Mouse (Mus musculus): ENCODE data around the gene Tap2. TPM values are rescaled to one million over a fixed set of nuclear protein-coding genes. Genes with fewer than 3 reads are reported as not detected.

The Tap2 gene
- polyA plus RNA-seq, 1 experiment from 2014 or later = 26.1 TPM

- 87% methylated on average over 16 of the region's 16 CpGs for WGBS (ENCODE audit: missing documents)
Observed at GRCm38 (mm10) chr17:34200772-34201505, 2.4 kb upstream of the Tap2 start.

GRCm38 (mm10) chr17:34201506-34202055, 1.7 kb upstream of the Tap2 start:
- Histone ChIP-seq H3K79me2 (ENCODE audit: inconsistent target) (peaks cover 40% of the 10 kb centered on the region), H3K4me3 (ENCODE audit: inconsistent target) (no peak overlapping the region), H3K36me3 (ENCODE audit: inconsistent target) (peaks cover 19% of the 10 kb centered on the region; the same call in 1 of the 2 replicates), H3K27ac (no peak overlapping the region)
- WGBS (ENCODE audit: missing documents) = 89% methylated on average over 7 of the region's 7 CpGs

More at GRCm38 (mm10) chr17:34200772-34201505, 2.4 kb upstream of the Tap2 start:
- Histone ChIP-seq H3K27ac (no peak overlapping the region), H3K36me3 (ENCODE audit: inconsistent target) (peaks cover 25% of the 10 kb centered on the region; the same call in 1 of the 2 replicates), H3K4me3 (ENCODE audit: inconsistent target) (no peak overlapping the region), H3K79me2 (ENCODE audit: inconsistent target) (peaks cover 40% of the 10 kb centered on the region)

- Histone ChIP-seq H3K36me3 (ENCODE audit: inconsistent target) (peaks cover 18% of the 10 kb centered on the region; the same call in 1 of the 2 replicates), H3K27ac (no peak overlapping the region), H3K79me2 (ENCODE audit: inconsistent target) (peaks cover 40% of the 10 kb centered on the region), H3K4me3 (ENCODE audit: inconsistent target) (no peak overlapping the region)
- 87% methylated on average over 4 of the region's 4 CpGs for WGBS (ENCODE audit: missing documents)
Observed at GRCm38 (mm10) chr17:34202760-34203442, 426 bp upstream of the Tap2 start.

- peak overlapping the region; percentile 80 for H3K4me3 ChIP-seq (ENCODE audit: inconsistent target)
- WGBS (ENCODE audit: missing documents) = under 1% methylated on average over 44 of the region's 44 CpGs
- H3K36me3 ChIP-seq (ENCODE audit: inconsistent target) = peaks cover 30% of the 10 kb centered on the region
- peaks cover 27% of the 10 kb centered on the region; the same call in 1 of the 2 replicates for H3K79me2 ChIP-seq (ENCODE audit: inconsistent target)
- H3K27ac ChIP-seq = peak overlapping the region; percentile 73
Observed at GRCm38 (mm10) chr17:34204303-34205010, 1.1 kb downstream of the Tap2 start.

- H3K27ac ChIP-seq = peak overlapping the region; percentile 73
- peaks cover 31% of the 10 kb centered on the region for H3K36me3 ChIP-seq (ENCODE audit: inconsistent target)
- peaks cover 20% of the 10 kb centered on the region; the same call in 1 of the 2 replicates for H3K79me2 ChIP-seq (ENCODE audit: inconsistent target)
- peak overlapping the region; percentile 80 for H3K4me3 ChIP-seq (ENCODE audit: inconsistent target)
- 2% methylated on average over 16 of the region's 18 CpGs for WGBS (ENCODE audit: missing documents)
Observed at GRCm38 (mm10) chr17:34205021-34205745, 1.9 kb downstream of the Tap2 start.

- 2% methylated on average over 9 of the region's 9 CpGs for WGBS (ENCODE audit: missing documents)
- Histone ChIP-seq H3K79me2 (ENCODE audit: inconsistent target) (peaks cover 15% of the 10 kb centered on the region; the same call in 1 of the 2 replicates), H3K27ac (peak overlapping the region; percentile 73), H3K36me3 (ENCODE audit: inconsistent target) (peaks cover 28% of the 10 kb centered on the region), H3K4me3 (ENCODE audit: inconsistent target) (peak overlapping the region; percentile 80)
Observed at GRCm38 (mm10) chr17:34205746-34206176, 2.4 kb downstream of the Tap2 start.

GRCm38 (mm10) chr17:34206731-34207130, 3.4 kb downstream of the Tap2 start:
- H3K36me3 ChIP-seq (ENCODE audit: inconsistent target) = peaks cover 28% of the 10 kb centered on the region
- no peak overlapping the region for H3K27ac ChIP-seq
- H3K4me3 ChIP-seq (ENCODE audit: inconsistent target) = no peak overlapping the region
- WGBS (ENCODE audit: missing documents) = 88% methylated on average over 4 of the region's 5 CpGs
- H3K79me2 ChIP-seq (ENCODE audit: inconsistent target) = peaks cover 13% of the 10 kb centered on the region; the same call in 1 of the 2 replicates

GRCm38 (mm10) chr17:34207456-34207855, 4.1 kb downstream of the Tap2 start:
- 58% methylated on average over 3 of the region's 3 CpGs for WGBS (ENCODE audit: missing documents)
- Histone ChIP-seq H3K79me2 (ENCODE audit: inconsistent target) (peaks cover 13% of the 10 kb centered on the region; the same call in 1 of the 2 replicates), H3K27ac (no peak overlapping the region), H3K4me3 (ENCODE audit: inconsistent target) (no peak overlapping the region), H3K36me3 (ENCODE audit: inconsistent target) (peaks cover 36% of the 10 kb centered on the region)

GRCm38 (mm10) chr17:34207866-34208265, 4.5 kb downstream of the Tap2 start:
- Histone ChIP-seq H3K4me3 (ENCODE audit: inconsistent target) (no peak overlapping the region), H3K79me2 (ENCODE audit: inconsistent target) (peaks cover 13% of the 10 kb centered on the region; the same call in 1 of the 2 replicates), H3K36me3 (ENCODE audit: inconsistent target) (peaks cover 40% of the 10 kb centered on the region), H3K27ac (no peak overlapping the region)
- WGBS (ENCODE audit: missing documents) = 96% methylated on average over 9 of the region's 9 CpGs

- Histone ChIP-seq H3K4me3 (ENCODE audit: inconsistent target) (no peak overlapping the region), H3K27ac (no peak overlapping the region), H3K36me3 (ENCODE audit: inconsistent target) (peaks cover 45% of the 10 kb centered on the region), H3K79me2 (ENCODE audit: inconsistent target) (peaks cover 13% of the 10 kb centered on the region; the same call in 1 of the 2 replicates)
- 81% methylated on average over 8 of the region's 10 CpGs for WGBS (ENCODE audit: missing documents)
Observed at GRCm38 (mm10) chr17:34208421-34208820, 5.1 kb downstream of the Tap2 start.

GRCm38 (mm10) chr17:34209680-34210079, 6.4 kb downstream of the Tap2 start:
- Histone ChIP-seq H3K27ac (no peak overlapping the region), H3K79me2 (ENCODE audit: inconsistent target) (peaks cover 10% of the 10 kb centered on the region; the same call in 1 of the 2 replicates), H3K4me3 (ENCODE audit: inconsistent target) (no peak overlapping the region), H3K36me3 (ENCODE audit: inconsistent target) (peaks cover 57% of the 10 kb centered on the region)
- WGBS (ENCODE audit: missing documents) = 78% methylated on average over 2 of the region's 3 CpGs

GRCm38 (mm10) chr17:34210599-34210998, 7.3 kb downstream of the Tap2 start:
- peaks cover under 1% of the 10 kb centered on the region; the same call in 1 of the 2 replicates for H3K79me2 ChIP-seq (ENCODE audit: inconsistent target)
- no peak overlapping the region for H3K27ac ChIP-seq
- WGBS (ENCODE audit: missing documents) = 6% methylated on average over 3 of the region's 3 CpGs
- no peak overlapping the region for H3K4me3 ChIP-seq (ENCODE audit: inconsistent target)
- H3K36me3 ChIP-seq (ENCODE audit: inconsistent target) = peaks cover 64% of the 10 kb centered on the region

- peaks cover 76% of the 10 kb centered on the region for H3K36me3 ChIP-seq (ENCODE audit: inconsistent target)
- 57% methylated on average over 22 of the region's 23 CpGs for WGBS (ENCODE audit: missing documents)
- no peak overlapping the region for H3K27ac ChIP-seq
- no peaks in the 10 kb centered on the region for H3K79me2 ChIP-seq (ENCODE audit: inconsistent target)
- no peak overlapping the region for H3K4me3 ChIP-seq (ENCODE audit: inconsistent target)
Observed at GRCm38 (mm10) chr17:34211746-34212365, 8.5 kb downstream of the Tap2 start.
